ENCODE assay signal across 9 mouse cellular contexts in genomic region chr3:9400201-9400885, GRCm38 (mm10).
DNase-seq lines count a peak whose midpoint lies in the region; ATAC-seq lines count a peak whose summit lies in the region.
"Had no signal": no experiment of that assay in that cellular context is flagged by ENCODE, and none has a peak within 500 bp of the region (broad histone marks: within the 10 kb centered on the region; RNA-seq: fewer than 3 reads in every experiment).

No protein-coding gene starts in this region.

- WGBS in limb, embryonic 12.5 days: 51% methylated on average over 3 of the region's 3 CpGs
- 70% methylated on average over 3 of the region's 3 CpGs for whole genome bisulfite sequencing in limb, embryonic 10.5 days
- 15% methylated on average over 3 of the region's 3 CpGs for WGBS in heart, embryonic 15.5 days
- 28% methylated on average over 3 of the region's 3 CpGs for WGBS in stomach, embryonic 16.5 days

- H3K4me3 ChIP-seq in limb, embryonic 12.5 days (replicated peaks): no peak overlapping the region
- H3K4me3 ChIP-seq in limb, embryonic 10.5 days: no peak overlapping the region
- no peak overlapping the region for H3K4me3 ChIP-seq in heart, embryonic 15.5 days
- no peak overlapping the region for H3K4me3 ChIP-seq in stomach, embryonic 16.5 days (replicated peaks; ENCODE audit: low read length)
- H3K4me3 ChIP-seq: neural tube, embryonic 12.5 days had no signal

- no peak overlapping the region for H3K4me2 ChIP-seq in limb, embryonic 12.5 days
- peak overlapping the region; percentile 11; the same call in 1 of the 2 replicates for H3K4me2 ChIP-seq in heart, embryonic 15.5 days
- H3K4me2 ChIP-seq in stomach, embryonic 16.5 days (ENCODE audit: low read depth, low read length): no peak overlapping the region
- H3K4me2 ChIP-seq: neural tube, embryonic 12.5 days had no signal

- 0 out of 2 replicates have a peak overlapping the region, but pooled peaks have one; percentile 45 for H3K27ac ChIP-seq in limb, embryonic 12.5 days
- no peak overlapping the region for H3K27ac ChIP-seq in limb, embryonic 10.5 days
- peak overlapping the region; percentile 81 for H3K27ac ChIP-seq in heart, embryonic 15.5 days
- no peak overlapping the region for H3K27ac ChIP-seq in stomach, embryonic 16.5 days (ENCODE audit: low read length)
- H3K27ac ChIP-seq: neural tube, embryonic 12.5 days had no signal

- no peak for ATAC-seq in limb, embryonic 12.5 days (ENCODE audit: insufficient number of reproducible peaks, insufficient read depth, low FRiP score, low TSS enrichment, low read depth)
- no peak; the same call in 1 of the 2 replicates for ATAC-seq in heart, embryonic 15.5 days (replicated peaks; ENCODE audit: insufficient number of reproducible peaks, insufficient read depth, low FRiP score, low read depth)
- ATAC-seq in stomach, embryonic 16.5 days (ENCODE audit: insufficient read depth, low FRiP score): peak; percentile 63; the same call in 1 of the 2 replicates
- ATAC-seq in megakaryocyte, adult 5-6 weeks (ENCODE audit: poor library complexity, severe bottlenecking): no peak

- H3K27me3 ChIP-seq in limb, embryonic 12.5 days: no peaks in the 10 kb centered on the region
- H3K27me3 ChIP-seq in limb, embryonic 10.5 days (ENCODE audit: low read depth, poor library complexity, severe bottlenecking): no peaks in the 10 kb centered on the region
- H3K27me3 ChIP-seq in heart, embryonic 15.5 days: no peaks in the 10 kb centered on the region
- H3K27me3 ChIP-seq in stomach, embryonic 16.5 days (ENCODE audit: control insufficient read depth, insufficient read depth, low read length): no peaks in the 10 kb centered on the region
- H3K27me3 ChIP-seq: neural tube, embryonic 12.5 days had no signal

- H3K4me1 ChIP-seq in limb, embryonic 12.5 days (replicated peaks): peaks cover 25% of the 10 kb centered on the region
- H3K4me1 ChIP-seq in limb, embryonic 10.5 days: peaks cover 11% of the 10 kb centered on the region; the same call in 1 of the 2 replicates
- peaks cover 41% of the 10 kb centered on the region for H3K4me1 ChIP-seq in heart, embryonic 15.5 days (replicated peaks)
- H3K4me1 ChIP-seq in stomach, embryonic 16.5 days (ENCODE audit: control insufficient read depth, insufficient read depth, low read length): peaks cover 14% of the 10 kb centered on the region; the same call in 1 of the 2 replicates

- H3K9me3 ChIP-seq in limb, embryonic 12.5 days: no peaks in the 10 kb centered on the region
- H3K9me3 ChIP-seq in limb, embryonic 10.5 days (replicated peaks): no peaks in the 10 kb centered on the region
- H3K9me3 ChIP-seq in heart, embryonic 15.5 days (replicated peaks): no peaks in the 10 kb centered on the region
- no peaks in the 10 kb centered on the region for H3K9me3 ChIP-seq in stomach, embryonic 16.5 days (replicated peaks; ENCODE audit: control insufficient read depth, low read length)
- H3K9me3 ChIP-seq: neural tube, embryonic 12.5 days had no signal

- H3K9ac ChIP-seq in limb, embryonic 12.5 days (replicated peaks): no peak overlapping the region
- H3K9ac ChIP-seq in heart, embryonic 15.5 days: peak overlapping the region; percentile 4; the same call in 1 of the 2 replicates
- no peak overlapping the region for H3K9ac ChIP-seq in stomach, embryonic 16.5 days (ENCODE audit: low read length)
- H3K9ac ChIP-seq: neural tube, embryonic 12.5 days had no signal

- intact Hi-C loops in left cerebral cortex, postnatal 14 days (cut with DNase I): loop anchor here (2.0 to 10.0 kb wide), 3 partner anchors 66 to 304 kb away; no protein-coding TSS in a partner anchor

- DNase-seq in limb, embryonic 10.5 days (ENCODE audit: low spot score): no peak
- peak; percentile 85 for DNase-seq in MN1 (ENCODE audit: low spot score)
- DNase-seq in cerebellum, adult 11-12 months: peak; percentile 22
- DNase-seq in left cerebral cortex, postnatal 14 days (ENCODE audit: low spot score in 2 of 2): peak; percentile 70 to 72

- no peaks in the 10 kb centered on the region for H3K36me3 ChIP-seq in limb, embryonic 12.5 days
- H3K36me3 ChIP-seq in limb, embryonic 10.5 days: no peaks in the 10 kb centered on the region
- H3K36me3 ChIP-seq in heart, embryonic 15.5 days: no peaks in the 10 kb centered on the region
- no peaks in the 10 kb centered on the region for H3K36me3 ChIP-seq in stomach, embryonic 16.5 days (ENCODE audit: control insufficient read depth, insufficient read depth, low read length)
- H3K36me3 ChIP-seq: neural tube, embryonic 12.5 days had no signal

Comparison
In these comparisons a context has a peak if more than half of its experiments do, and no peak if none do; other contexts are left out.
1. H3K27ac ChIP-seq: peak in limb, embryonic 12.5 days (single experiment) and heart, embryonic 15.5 days (single experiment); none in limb, embryonic 10.5 days (single experiment) and stomach, embryonic 16.5 days (single experiment).